Mouse (Mus musculus) heart, adult 9 months (tissue): ENCODE results near the gene Hectd2.
A peak's percentile ranks its signal among the peaks of the same experiment; 100 is the strongest.

Source experiments
- DNase-seq, 2 experiments: peaks; one replicate each; pipeline ENCODE4 v3.0.0; 2022; ENCODE audit warnings: low spot score in 2 of 2

Hectd2 gene

GRCm38 (mm10) chr19:36561171-36561570 is 6.7 kb downstream of the Hectd2 start:
- no peak for DNase-seq

- no peak for DNase-seq
Measured at GRCm38 (mm10) chr19:36564396-36564795, 10.0 kb downstream of the Hectd2 start.

- no peak for DNase-seq
Measured at GRCm38 (mm10) chr19:36573986-36574385, 19.5 kb downstream of the Hectd2 start.

GRCm38 (mm10) chr19:36575159-36575558 is 20.7 kb downstream of the Hectd2 start:
- no peak for DNase-seq

DNA sequence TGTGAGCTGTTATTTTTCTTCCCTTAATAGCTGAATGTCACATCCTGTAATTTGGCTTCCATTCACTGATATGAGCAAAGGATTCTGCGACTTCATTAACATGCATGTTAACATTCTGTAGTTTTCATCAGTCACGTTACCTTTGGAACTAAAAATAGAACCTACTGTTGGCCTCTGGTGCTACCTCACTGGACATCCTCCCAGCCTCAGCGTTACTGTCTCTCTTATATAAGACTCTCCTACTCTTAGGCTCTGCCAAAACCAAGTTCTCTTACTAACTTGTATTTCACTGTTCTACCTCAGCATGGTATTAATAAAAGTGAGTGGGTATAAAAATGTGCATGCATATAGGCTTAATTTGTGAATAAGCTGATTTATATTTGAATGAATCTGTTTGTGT is 26.4 kb downstream of the Hectd2 start:
- DNase-seq = peak; percentile 17 to 27

- DNase-seq = no peak
Measured at GRCm38 (mm10) chr19:36582116-36582515, 27.7 kb downstream of the Hectd2 start.

- DNase-seq = no peak
Measured at GRCm38 (mm10) chr19:36585505-36585904, 31.1 kb downstream of the Hectd2 start.

GRCm38 (mm10) chr19:36594409-36594808 is 40.0 kb downstream of the Hectd2 start:
- DNase-seq = no peak

- DNase-seq = no peak
Measured at GRCm38 (mm10) chr19:36601869-36602268, 47.4 kb downstream of the Hectd2 start.

- no peak for DNase-seq
Measured at GRCm38 (mm10) chr19:36602535-36603312, 48.3 kb downstream of the Hectd2 start.

GRCm38 (mm10) chr19:36606270-36606669 is 51.8 kb downstream of the Hectd2 start:
- DNase-seq = no peak

- no peak for DNase-seq
Measured at GRCm38 (mm10) chr19:36609229-36609628, 54.8 kb downstream of the Hectd2 start.

GRCm38 (mm10) chr19:36610309-36610708 is 55.9 kb downstream of the Hectd2 start:
- DNase-seq = no peak

DNA sequence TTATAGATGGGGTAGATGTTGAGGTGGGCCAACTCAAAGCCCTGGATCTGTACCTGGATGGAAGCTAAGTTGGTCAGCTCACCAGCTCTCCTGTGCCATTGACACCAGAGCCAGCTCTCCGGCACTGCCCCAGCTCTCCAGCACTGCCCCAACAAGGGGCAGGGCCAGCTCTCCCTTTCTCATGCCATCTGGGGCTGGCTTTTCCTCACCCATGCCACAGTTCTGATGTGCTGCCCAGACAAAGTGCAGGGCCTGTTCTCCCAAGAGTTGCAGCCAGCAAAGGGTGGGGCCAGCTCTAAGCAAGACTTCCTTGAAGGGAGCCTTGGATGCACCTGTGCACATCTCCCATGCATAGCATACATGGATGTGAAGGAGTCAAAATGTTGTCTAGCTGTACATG is 71.5 kb downstream of the Hectd2 start:
- DNase-seq = no peak

GRCm38 (mm10) chr19:36626881-36627280 is 72.4 kb downstream of the Hectd2 start:
- no peak for DNase-seq

DNA sequence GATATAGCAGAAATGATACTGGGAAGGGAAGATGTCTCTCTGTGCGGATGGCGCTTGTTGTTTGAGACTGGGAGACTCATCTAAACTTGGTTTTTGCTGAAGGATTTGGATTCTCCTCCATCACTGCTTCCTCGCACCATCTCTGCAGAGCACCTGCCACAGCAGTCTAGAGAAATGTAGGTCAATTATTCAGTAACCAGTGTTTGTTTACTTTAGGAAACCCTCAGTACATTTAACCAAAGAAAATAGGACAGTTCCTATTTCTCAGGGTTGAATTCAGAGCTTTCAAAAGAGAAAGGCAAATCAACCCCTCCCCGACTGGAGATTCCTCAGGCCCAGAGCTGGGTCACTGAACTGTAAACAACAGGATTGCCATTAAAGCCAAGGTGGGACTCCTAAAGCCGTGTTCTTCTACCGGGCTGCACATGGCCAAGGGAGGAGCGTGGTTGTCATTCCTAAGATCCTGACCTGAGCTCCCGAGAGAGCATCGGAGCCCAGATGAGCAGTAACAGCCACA is 75.0 kb downstream of the Hectd2 start:
- DNase-seq = no peak

GRCm38 (mm10) chr19:36630361-36630760 is 75.9 kb downstream of the Hectd2 start:
- DNase-seq = no peak

DNA sequence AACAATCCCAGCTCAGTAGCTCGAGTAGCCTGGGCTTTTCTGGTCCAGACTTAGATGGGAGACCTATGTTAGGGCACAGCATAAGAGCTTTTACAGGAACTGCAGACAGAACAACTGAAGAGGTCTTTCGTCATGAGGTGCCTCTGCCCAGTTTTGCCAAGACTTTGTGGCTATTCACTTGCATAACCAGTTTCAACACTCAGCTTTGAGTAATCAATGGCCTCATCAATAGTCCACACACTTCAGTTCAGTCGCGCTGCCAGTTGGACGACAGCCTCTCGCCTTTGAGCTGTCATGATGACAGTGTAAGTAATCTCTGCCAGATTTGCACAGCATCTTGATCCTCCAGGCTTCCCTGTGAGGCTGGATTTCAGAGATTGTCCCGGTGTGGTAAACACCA is 80.3 kb downstream of the Hectd2 start:
- no peak for DNase-seq

DNA sequence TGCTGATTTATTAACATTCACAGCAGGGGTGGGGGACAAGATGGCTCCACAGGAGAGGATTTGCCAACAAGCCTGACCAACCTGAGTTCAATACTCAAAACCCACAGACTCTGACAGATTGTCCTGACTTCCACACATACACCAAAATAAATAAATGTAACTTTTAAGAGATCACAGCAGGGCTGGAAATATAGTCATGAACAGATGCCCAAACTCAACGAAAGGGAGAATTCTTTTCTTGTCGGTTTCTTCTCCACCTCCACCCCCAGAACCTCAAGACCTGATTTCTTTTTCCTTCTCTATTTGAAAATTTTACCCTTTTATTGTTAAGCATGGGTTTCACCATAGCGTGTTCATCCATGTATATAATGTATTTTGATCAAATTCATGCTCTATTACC is 82.8 kb downstream of the Hectd2 start:
- no peak for DNase-seq

- DNase-seq = no peak
Measured at GRCm38 (mm10) chr19:36637948-36638587, 83.6 kb downstream of the Hectd2 start.

- DNase-seq = no peak
Measured at GRCm38 (mm10) chr19:36639072-36639471, 84.6 kb downstream of the Hectd2 start.

GRCm38 (mm10) chr19:36641128-36641527 is 86.7 kb downstream of the Hectd2 start:
- peak; percentile 12 to 14 for DNase-seq

DNA sequence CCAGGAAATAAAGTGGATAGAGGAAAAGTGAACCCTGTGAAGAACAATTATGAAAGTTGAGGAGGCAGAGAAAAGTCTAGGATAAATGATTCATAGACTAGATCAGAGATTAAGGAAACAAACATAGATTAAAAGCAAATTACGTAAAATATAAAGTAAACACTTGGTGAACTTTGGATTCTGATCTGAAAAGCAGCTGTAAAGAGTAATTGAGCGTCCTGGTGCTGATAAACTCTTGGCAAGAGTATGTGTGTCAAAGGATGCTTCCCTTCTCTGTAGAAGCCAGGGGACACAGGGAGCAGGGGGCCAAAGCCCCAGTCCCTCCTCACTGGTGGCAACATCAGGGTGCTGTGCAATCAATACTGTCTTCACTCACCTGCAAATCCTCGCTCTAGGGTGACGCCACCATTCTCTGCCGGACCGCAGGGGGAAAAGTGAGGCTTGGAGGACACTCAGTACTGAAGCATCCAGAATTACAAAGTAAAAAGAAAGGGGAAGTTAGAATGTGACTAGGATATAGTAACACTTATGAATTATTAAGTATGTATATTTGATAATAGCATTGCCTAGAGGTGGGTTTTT is 91.0 kb downstream of the Hectd2 start:
- DNase-seq = no peak
